13 mouse cellular contexts compared by ENCODE assay signal in genomic region chr10:121246971-121247370, GRCm38 (mm10).
A peak's percentile ranks its signal among the peaks of the same experiment; 100 is the strongest.
DNase-seq lines count a peak whose midpoint lies in the region; ATAC-seq and TF ChIP-seq lines count a peak whose summit lies in the region.
"Had no signal": no experiment of that assay in that cellular context is flagged by ENCODE, and none has a peak within 500 bp of the region (broad histone marks: within the 10 kb centered on the region; RNA-seq: fewer than 3 reads in every experiment).

No protein-coding gene starts in this region.

- no peak overlapping the region for H3K27ac ChIP-seq in testis, adult 2 months (ENCODE audit: control insufficient read depth, insufficient read depth, low read depth, low read length)
- H3K27ac ChIP-seq in heart, embryonic 12.5 days (ENCODE audit: poor library complexity, severe bottlenecking), result peak overlapping the region; percentile 13; the same call in 1 of the 2 replicates
- H3K27ac ChIP-seq in limb, embryonic 11.5 days (replicated peaks; ENCODE audit: low read depth, low read length), result no peak overlapping the region
- H3K27ac ChIP-seq in intestine, embryonic 15.5 days, result no peak overlapping the region
- H3K27ac ChIP-seq: limb, embryonic 12.5 days had no signal

- no peak overlapping the region for H3K9ac ChIP-seq in heart, embryonic 12.5 days
- H3K9ac ChIP-seq in limb, embryonic 11.5 days (ENCODE audit: low read length), result no peak overlapping the region
- no peak overlapping the region for H3K9ac ChIP-seq in intestine, embryonic 15.5 days
- H3K9ac ChIP-seq: limb, embryonic 12.5 days had no signal

- H3K4me1 ChIP-seq in testis, adult 2 months (ENCODE audit: control insufficient read depth, insufficient read depth, low read length), result peaks cover 19% of the 10 kb centered on the region
- peaks cover 15% of the 10 kb centered on the region for H3K4me1 ChIP-seq in heart, embryonic 12.5 days (replicated peaks)
- H3K4me1 ChIP-seq in limb, embryonic 11.5 days (ENCODE audit: control insufficient read depth, insufficient read depth, low read length), result peaks cover 18% of the 10 kb centered on the region
- no peaks in the 10 kb centered on the region for H3K4me1 ChIP-seq in intestine, embryonic 15.5 days (replicated peaks)

- no peak for DNase-seq in testis, postnatal 10 days (ENCODE audit: low spot score)
- DNase-seq in limb, embryonic 11.5 days (ENCODE audit: low spot score), result peak; percentile 67
- DNase-seq in lung, postnatal 4 days, result peak; percentile 68 to 81
- no peak for DNase-seq in kidney, postnatal 25 days
- DNase-seq in kidney, postnatal 14 days, result no peak
- DNase-seq: B cell, adult 2 months; cerebellum, postnatal 10 days; layer of hippocampus, adult 9-11 months; thymus, adult 18-20 months had no signal

- TF ChIP-seq CTCF in testis, adult 2 months (IDR thresholded peaks at IDR 0.05; ENCODE audit: control insufficient read depth, insufficient read depth, insufficient replicate concordance, low read depth, low read length), result no peak

- no peaks in the 10 kb centered on the region for H3K9me3 ChIP-seq in heart, embryonic 12.5 days (replicated peaks)
- no peaks in the 10 kb centered on the region for H3K9me3 ChIP-seq in limb, embryonic 11.5 days (ENCODE audit: control insufficient read depth, low read length)
- H3K9me3 ChIP-seq in intestine, embryonic 15.5 days, result no peaks in the 10 kb centered on the region
- H3K9me3 ChIP-seq: limb, embryonic 12.5 days had no signal

- H3K4me2 ChIP-seq in heart, embryonic 12.5 days, result peak overlapping the region; percentile 20; the same call in 1 of the 2 replicates
- H3K4me2 ChIP-seq in limb, embryonic 11.5 days (ENCODE audit: low read depth, severe bottlenecking), result no peak overlapping the region
- no peak overlapping the region for H3K4me2 ChIP-seq in intestine, embryonic 15.5 days (replicated peaks)
- H3K4me2 ChIP-seq: limb, embryonic 12.5 days had no signal

- peak overlapping the region; percentile 45 for H3K4me3 ChIP-seq in testis, adult 2 months (ENCODE audit: control insufficient read depth, low read depth, low read length)
- H3K4me3 ChIP-seq in heart, embryonic 12.5 days, result no peak overlapping the region
- no peak overlapping the region for H3K4me3 ChIP-seq in limb, embryonic 11.5 days (ENCODE audit: low read depth, low read length)
- H3K4me3 ChIP-seq in intestine, embryonic 15.5 days (replicated peaks), result no peak overlapping the region
- H3K4me3 ChIP-seq: limb, embryonic 12.5 days had no signal

- H3K36me3 ChIP-seq in testis, adult 2 months (ENCODE audit: control insufficient read depth, insufficient read depth, low read length), result no peaks in the 10 kb centered on the region
- no peaks in the 10 kb centered on the region for H3K36me3 ChIP-seq in heart, embryonic 12.5 days
- H3K36me3 ChIP-seq in limb, embryonic 11.5 days (ENCODE audit: control insufficient read depth, insufficient read depth, low read length), result no peaks in the 10 kb centered on the region
- no peaks in the 10 kb centered on the region for H3K36me3 ChIP-seq in intestine, embryonic 15.5 days
- H3K36me3 ChIP-seq: limb, embryonic 12.5 days had no signal

- H3K27me3 ChIP-seq in testis, adult 2 months (ENCODE audit: control insufficient read depth, insufficient read depth, low read length), result peaks cover 3% of the 10 kb centered on the region
- H3K27me3 ChIP-seq in heart, embryonic 12.5 days (replicated peaks), result no peaks in the 10 kb centered on the region
- no peaks in the 10 kb centered on the region for H3K27me3 ChIP-seq in limb, embryonic 11.5 days (ENCODE audit: control insufficient read depth, insufficient read depth, low read length)
- H3K27me3 ChIP-seq in intestine, embryonic 15.5 days (replicated peaks), result no peaks in the 10 kb centered on the region
- H3K27me3 ChIP-seq: limb, embryonic 12.5 days had no signal

- peak; percentile 77; the same call in 1 of the 2 replicates for ATAC-seq in heart, embryonic 12.5 days (ENCODE audit: insufficient number of reproducible peaks, low FRiP score)
- no peak for ATAC-seq in limb, embryonic 11.5 days (ENCODE audit: insufficient number of reproducible peaks, low FRiP score, low TSS enrichment, low read depth)
- ATAC-seq in intestine, embryonic 15.5 days, result no peak

- no peak for TF ChIP-seq POLR2A in testis, adult 2 months (IDR thresholded peaks at IDR 0.05; ENCODE audit: control insufficient read depth, low read depth, low read length)

- 43% methylated on average over 21 of the region's 21 CpGs for WGBS in heart, embryonic 12.5 days
- 78% methylated on average over 21 of the region's 21 CpGs for WGBS in limb, embryonic 11.5 days
- 86% methylated on average over 21 of the region's 21 CpGs for WGBS in intestine, embryonic 15.5 days

Comparison
In these comparisons a context has a peak if more than half of its experiments do, and no peak if none do; other contexts are left out.
1. DNase-seq: peak in limb, embryonic 11.5 days (single experiment) and lung, postnatal 4 days (2 of 2); none in testis, postnatal 10 days (single experiment), kidney, postnatal 25 days (0 of 2) and kidney, postnatal 14 days (single experiment).